Mouse (Mus musculus): ENCODE results near the gene Ckb. TPM values are rescaled to one million over a fixed set of nuclear protein-coding genes. Genes with fewer than 3 reads are reported as not detected.

The Ckb gene
- polyA plus RNA-seq, 1 experiment = 0.38 TPM

DNA sequence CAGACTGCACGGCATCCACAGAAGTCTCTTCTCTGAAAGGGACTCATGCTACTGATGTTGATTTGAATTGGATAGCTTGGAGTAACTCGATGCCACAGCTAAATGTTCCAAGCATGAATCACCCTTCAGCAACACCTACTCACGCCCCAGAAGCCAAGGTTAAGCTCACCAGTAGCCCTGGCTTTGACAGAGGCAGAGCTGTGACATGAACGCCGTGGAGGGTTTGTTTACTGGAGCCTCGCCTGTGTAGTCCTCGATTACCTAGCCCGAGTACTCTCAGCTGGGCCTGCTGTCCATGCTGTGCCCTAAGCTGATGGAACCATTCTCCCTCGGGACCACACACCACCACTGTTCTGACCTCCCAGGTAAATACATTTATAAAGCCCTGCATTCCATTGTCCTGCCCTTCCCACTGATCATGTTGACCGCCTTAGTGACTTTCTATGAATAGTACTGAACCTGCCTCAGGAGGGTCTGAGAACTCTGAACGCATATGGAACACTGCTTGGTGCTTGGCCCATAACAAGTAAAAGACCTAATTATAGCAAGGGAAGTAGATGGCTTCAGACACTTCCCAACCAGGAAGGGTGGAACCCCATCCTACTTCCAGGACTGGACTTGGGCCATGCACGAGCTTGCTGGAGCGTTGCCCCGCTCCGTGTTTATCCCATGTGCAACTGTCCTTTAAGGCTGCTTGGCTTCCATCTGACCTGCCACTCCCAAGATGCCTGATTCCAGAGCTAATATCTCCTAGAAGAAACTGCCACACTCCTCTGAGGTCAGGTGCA, 33.2 kb upstream of the Ckb start:
- TF ChIP-seq TAL1 (IDR thresholded peaks at IDR 0.05; ENCODE audit: low read length) (no peak), GATA1 (IDR thresholded peaks at IDR 0.05; ENCODE audit: low read length) (no peak)
- no peak overlapping the region for H3K4me3 ChIP-seq (replicated peaks)
- no peaks in the 10 kb centered on the region for H3K9me3 ChIP-seq (ENCODE audit: control insufficient read depth, low read length)
- H3K27me3 ChIP-seq (ENCODE audit: control insufficient read depth) = no peaks in the 10 kb centered on the region
- H3K36me3 ChIP-seq (ENCODE audit: control insufficient read depth) = peaks cover 26% of the 10 kb centered on the region
- peaks cover 2% of the 10 kb centered on the region; the same call in 1 of the 2 replicates for H3K4me1 ChIP-seq (ENCODE audit: control insufficient read depth)

DNA sequence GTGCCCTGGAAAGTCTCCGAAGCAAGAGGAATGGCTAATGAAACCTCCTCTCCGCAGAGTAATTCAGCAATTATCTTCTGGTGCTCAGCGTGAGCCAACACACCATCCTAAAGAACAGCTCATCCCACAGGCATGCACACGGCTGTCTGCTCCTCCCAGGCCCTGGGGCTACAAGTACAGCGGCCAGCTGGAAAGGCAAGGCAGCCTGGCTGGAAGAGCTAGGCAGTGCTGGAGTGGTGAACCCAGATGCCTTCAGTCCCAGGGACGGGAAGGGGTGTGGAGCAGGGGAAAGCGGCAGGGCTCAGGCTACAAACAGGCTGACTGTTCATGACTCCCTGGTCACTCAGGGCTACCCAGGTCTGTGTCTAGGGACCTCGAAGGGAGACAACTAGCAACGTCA, 32.5 kb upstream of the Ckb start:
- Histone ChIP-seq H3K36me3 (ENCODE audit: control insufficient read depth) (peaks cover 18% of the 10 kb centered on the region), H3K9me3 (ENCODE audit: control insufficient read depth, low read length) (no peaks in the 10 kb centered on the region), H3K27me3 (ENCODE audit: control insufficient read depth) (no peaks in the 10 kb centered on the region), H3K4me3 (replicated peaks) (no peak overlapping the region), H3K4me1 (ENCODE audit: control insufficient read depth) (no peaks in the 10 kb centered on the region)
- TF ChIP-seq TAL1 (IDR thresholded peaks at IDR 0.05; ENCODE audit: low read length) (no peak), GATA1 (IDR thresholded peaks at IDR 0.05; ENCODE audit: low read length) (no peak)

DNA sequence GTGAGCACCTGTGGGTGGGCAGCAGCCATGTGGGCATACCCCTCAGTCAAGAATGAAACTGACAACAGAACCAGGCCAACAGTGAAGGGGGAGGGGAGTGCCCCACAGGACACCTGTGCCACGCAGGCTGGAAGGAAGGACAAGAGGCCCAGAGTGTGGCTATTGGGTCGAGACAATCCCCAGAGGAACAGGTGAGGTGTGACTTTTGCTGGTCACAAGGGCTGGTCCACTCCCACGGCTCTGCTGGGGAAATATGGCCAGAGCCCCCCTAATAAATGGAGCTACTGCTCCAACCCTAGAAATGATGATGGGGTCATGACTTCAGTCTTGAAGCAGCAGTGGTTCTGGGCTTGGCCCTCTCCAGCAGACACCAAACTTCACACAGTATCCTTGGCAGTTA, 31.2 kb upstream of the Ckb start:
- no peaks in the 10 kb centered on the region for H3K4me1 ChIP-seq (ENCODE audit: control insufficient read depth)
- no peak overlapping the region for H3K4me3 ChIP-seq (replicated peaks)
- no peaks in the 10 kb centered on the region for H3K27me3 ChIP-seq (ENCODE audit: control insufficient read depth)
- H3K9me3 ChIP-seq (ENCODE audit: control insufficient read depth, low read length) = no peaks in the 10 kb centered on the region
- TF ChIP-seq TAL1 (IDR thresholded peaks at IDR 0.05; ENCODE audit: low read length) (no peak), GATA1 (IDR thresholded peaks at IDR 0.05; ENCODE audit: low read length) (no peak)
- H3K36me3 ChIP-seq (ENCODE audit: control insufficient read depth) = peaks cover 7% of the 10 kb centered on the region

DNA sequence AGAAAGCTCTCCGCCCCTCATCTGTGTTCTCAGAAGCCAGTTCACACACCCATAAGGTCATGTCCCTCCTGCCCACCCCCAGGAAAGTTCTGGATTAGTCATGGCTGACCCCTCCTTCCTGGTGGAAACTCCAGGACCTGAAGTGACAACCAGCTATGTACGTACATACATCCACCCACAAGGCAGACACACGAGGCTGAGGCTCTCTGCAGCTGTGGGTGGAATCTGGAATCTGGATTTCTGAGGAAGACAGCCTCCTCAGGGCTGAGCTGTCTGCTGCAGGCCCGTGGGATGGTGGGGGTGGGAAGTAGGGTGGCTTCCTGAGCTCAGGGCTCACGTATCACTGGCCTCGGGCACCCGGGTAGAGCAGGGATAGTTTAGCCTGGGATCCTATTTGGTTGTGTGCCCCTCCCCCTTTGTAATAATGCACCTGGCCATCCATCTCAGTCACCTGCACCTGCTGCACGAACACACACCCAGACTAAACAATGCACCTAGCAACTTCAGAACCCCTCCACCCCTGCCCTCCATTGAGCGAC, 28.9 kb upstream of the Ckb start:
- Histone ChIP-seq H3K27me3 (ENCODE audit: control insufficient read depth) (no peaks in the 10 kb centered on the region), H3K36me3 (ENCODE audit: control insufficient read depth) (no peaks in the 10 kb centered on the region), H3K9me3 (ENCODE audit: control insufficient read depth, low read length) (no peaks in the 10 kb centered on the region), H3K4me1 (ENCODE audit: control insufficient read depth) (no peaks in the 10 kb centered on the region), H3K4me3 (replicated peaks) (no peak overlapping the region)
- TF ChIP-seq GATA1 (IDR thresholded peaks at IDR 0.05; ENCODE audit: low read length) (no peak), TAL1 (IDR thresholded peaks at IDR 0.05; ENCODE audit: low read length) (no peak)

DNA sequence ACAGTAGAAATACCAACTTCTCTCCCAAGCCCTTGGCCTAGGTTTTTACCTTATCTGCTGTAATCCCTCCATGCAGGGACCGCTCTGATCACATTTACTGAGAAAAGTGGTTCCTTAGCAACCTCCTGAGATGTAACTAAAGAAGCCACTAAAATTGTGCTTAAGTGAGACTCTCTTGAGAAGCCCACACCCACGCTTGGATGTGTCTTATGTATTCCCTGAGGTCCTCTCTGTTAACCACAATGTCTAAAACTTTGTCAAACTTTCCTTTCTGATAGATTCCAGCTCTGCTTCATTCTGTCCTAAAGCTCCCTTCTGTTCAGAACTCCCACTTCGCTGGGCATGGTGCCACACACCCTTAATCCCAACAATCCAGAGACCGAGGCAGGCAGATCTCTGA, 27.4 kb upstream of the Ckb start:
- Histone ChIP-seq H3K9me3 (ENCODE audit: control insufficient read depth, low read length) (no peaks in the 10 kb centered on the region), H3K27me3 (ENCODE audit: control insufficient read depth) (no peaks in the 10 kb centered on the region), H3K36me3 (ENCODE audit: control insufficient read depth) (no peaks in the 10 kb centered on the region), H3K4me3 (replicated peaks) (no peak overlapping the region), H3K4me1 (ENCODE audit: control insufficient read depth) (no peaks in the 10 kb centered on the region)
- TF ChIP-seq GATA1 (IDR thresholded peaks at IDR 0.05; ENCODE audit: low read length) (no peak), TAL1 (IDR thresholded peaks at IDR 0.05; ENCODE audit: low read length) (no peak)

DNA sequence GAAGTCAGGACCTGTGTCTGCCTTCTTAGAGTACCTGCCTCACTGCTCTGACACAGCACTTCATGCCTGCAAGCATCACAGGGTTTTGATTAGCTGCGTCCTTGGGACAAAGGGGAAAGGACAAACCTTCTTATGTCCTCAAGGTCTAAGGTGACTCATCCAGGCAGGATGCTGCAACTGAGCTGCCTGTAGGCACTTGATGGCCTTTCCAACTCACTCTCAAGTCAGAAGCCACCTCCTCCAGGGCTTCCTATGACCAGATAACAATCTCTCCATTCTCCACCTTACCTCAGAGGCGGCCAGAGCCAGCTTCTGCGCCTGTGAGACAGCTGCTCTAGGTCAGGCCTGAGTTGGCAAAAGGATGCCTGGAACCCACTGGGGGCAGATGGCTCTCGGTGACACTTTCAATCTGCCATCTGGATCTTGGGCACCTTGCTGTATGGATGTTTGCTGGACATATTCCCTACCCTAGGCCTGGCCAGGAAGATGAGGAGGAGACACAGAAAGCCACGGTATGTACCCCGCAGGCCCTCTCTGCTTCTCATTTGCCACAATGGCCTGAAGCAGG, 26.3 kb upstream of the Ckb start:
- Histone ChIP-seq H3K9me3 (ENCODE audit: control insufficient read depth, low read length) (no peaks in the 10 kb centered on the region), H3K4me3 (replicated peaks) (no peak overlapping the region), H3K36me3 (ENCODE audit: control insufficient read depth) (no peaks in the 10 kb centered on the region), H3K27me3 (ENCODE audit: control insufficient read depth) (no peaks in the 10 kb centered on the region), H3K4me1 (ENCODE audit: control insufficient read depth) (peaks cover 4% of the 10 kb centered on the region)
- no peak for TF ChIP-seq GATA1 (IDR thresholded peaks at IDR 0.05; ENCODE audit: low read length)
- no peak for TF ChIP-seq TAL1 (IDR thresholded peaks at IDR 0.05; ENCODE audit: low read length)

DNA sequence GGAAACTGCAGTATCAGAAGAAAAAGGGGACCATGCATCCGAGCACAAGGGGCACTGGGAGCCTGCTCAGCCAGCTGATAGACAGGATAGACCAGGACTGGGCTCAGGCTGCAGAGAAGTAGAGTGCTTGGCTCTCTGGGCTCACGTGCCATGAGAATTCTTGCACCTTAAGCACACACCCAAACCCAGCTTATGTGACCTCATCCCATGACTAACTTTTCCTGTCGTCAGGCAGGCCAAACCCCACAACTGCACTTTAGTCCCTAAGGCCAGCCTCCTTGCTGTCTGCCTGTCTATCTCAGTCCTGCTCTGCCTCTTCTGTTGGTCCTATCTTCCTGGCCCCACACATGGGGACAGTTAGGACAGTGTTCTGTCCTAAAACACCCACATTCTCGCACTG, 25.6 kb upstream of the Ckb start:
- Histone ChIP-seq H3K4me3 (replicated peaks) (no peak overlapping the region), H3K9me3 (ENCODE audit: control insufficient read depth, low read length) (no peaks in the 10 kb centered on the region), H3K36me3 (ENCODE audit: control insufficient read depth) (no peaks in the 10 kb centered on the region), H3K27me3 (ENCODE audit: control insufficient read depth) (no peaks in the 10 kb centered on the region), H3K4me1 (ENCODE audit: control insufficient read depth) (peaks cover 5% of the 10 kb centered on the region)
- TF ChIP-seq TAL1 (IDR thresholded peaks at IDR 0.05; ENCODE audit: low read length) (no peak), GATA1 (IDR thresholded peaks at IDR 0.05; ENCODE audit: low read length) (no peak)

DNA sequence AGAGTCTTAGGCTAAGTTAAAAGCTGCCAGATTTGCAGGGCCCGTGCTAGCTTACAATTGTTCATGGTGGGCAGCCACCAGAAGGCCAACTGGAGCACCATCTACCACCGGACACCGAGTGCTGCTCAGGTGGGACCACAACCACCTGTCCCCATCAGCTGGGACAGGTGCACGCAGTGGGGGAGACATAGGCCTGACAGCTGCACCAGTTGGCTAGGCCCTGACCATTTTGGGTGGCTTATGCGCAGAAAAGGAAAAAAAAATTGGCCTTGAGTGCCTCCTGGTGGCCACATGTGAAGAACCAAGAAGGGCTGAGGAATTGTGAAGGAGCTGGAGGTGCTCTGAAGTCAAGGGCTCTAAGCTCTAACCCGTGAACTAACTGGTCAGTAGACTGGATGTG, 24.1 kb upstream of the Ckb start:
- no peaks in the 10 kb centered on the region for H3K27me3 ChIP-seq (ENCODE audit: control insufficient read depth)
- no peaks in the 10 kb centered on the region for H3K36me3 ChIP-seq (ENCODE audit: control insufficient read depth)
- H3K4me3 ChIP-seq (replicated peaks) = no peak overlapping the region
- no peaks in the 10 kb centered on the region for H3K9me3 ChIP-seq (ENCODE audit: control insufficient read depth, low read length)
- TF ChIP-seq TAL1 (IDR thresholded peaks at IDR 0.05; ENCODE audit: low read length) (no peak), GATA1 (IDR thresholded peaks at IDR 0.05; ENCODE audit: low read length) (no peak)
- H3K4me1 ChIP-seq (ENCODE audit: control insufficient read depth) = peaks cover 8% of the 10 kb centered on the region

DNA sequence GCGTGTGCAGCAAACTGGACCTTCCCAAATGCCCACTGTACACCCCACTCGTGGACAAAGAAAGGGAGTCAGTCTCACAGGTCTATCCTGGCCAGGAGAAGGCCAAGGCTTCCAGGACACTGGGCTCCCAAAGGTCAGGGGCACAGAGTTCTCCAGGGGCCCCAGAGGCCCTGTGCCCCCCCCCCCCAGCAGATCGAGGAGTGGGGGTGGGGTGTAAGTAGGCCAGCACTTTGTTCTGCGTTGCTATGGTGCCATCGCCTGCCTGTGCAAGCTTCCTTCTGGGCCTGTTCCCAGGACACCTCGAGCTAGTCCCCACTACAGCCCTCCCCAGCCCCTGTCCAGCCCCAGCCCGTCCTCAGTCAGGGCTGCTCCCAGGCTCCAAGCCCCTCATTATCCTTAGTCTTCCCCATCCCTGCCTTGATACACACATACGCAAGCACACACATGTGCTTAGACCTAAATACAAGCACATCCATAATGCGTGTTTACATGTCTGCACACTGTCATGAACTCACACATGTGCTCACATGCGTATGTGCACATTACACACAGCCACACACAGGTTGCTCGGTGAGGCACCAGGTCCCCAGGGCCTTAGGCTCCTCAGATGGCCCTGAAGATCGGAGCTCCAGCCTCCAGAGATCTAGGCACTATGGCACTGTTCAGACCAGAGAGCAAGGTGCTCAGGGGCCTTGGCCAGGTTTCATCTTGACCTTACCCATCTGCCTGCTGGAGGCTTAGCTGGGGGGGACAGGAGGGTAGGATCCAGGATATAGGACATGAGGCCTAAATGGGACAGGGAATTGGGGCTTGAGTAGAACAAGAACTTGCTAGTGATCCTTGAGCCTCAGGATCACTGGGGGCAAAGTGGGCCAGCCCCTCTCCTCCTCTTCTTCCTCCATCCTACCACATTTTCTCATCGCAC, 23.0 kb upstream of the Ckb start:
- H3K4me3 ChIP-seq (replicated peaks) = no peak overlapping the region
- TF ChIP-seq TAL1 (IDR thresholded peaks at IDR 0.05; ENCODE audit: low read length) = no peak
- H3K36me3 ChIP-seq (ENCODE audit: control insufficient read depth) = no peaks in the 10 kb centered on the region
- no peaks in the 10 kb centered on the region for H3K27me3 ChIP-seq (ENCODE audit: control insufficient read depth)
- peaks cover 8% of the 10 kb centered on the region for H3K4me1 ChIP-seq (ENCODE audit: control insufficient read depth)
- H3K9me3 ChIP-seq (ENCODE audit: control insufficient read depth, low read length) = no peaks in the 10 kb centered on the region

Data from erythroblast, embryonic 14.5 days (primary cell).